Mouse (Mus musculus) lung, postnatal 0 days (tissue): ENCODE measurements around the gene Snx21. TPM values are rescaled to one million over a fixed set of nuclear protein-coding genes. Genes with fewer than 3 reads are reported as not detected.

ENCODE experiments used
- ATAC-seq: fragments of 200-750 bp; cut with Nextera tagmentation; 2 replicates; pipeline ENCODE4 v1.8.0; 2017; ENCODE audit warnings: moderate library complexity
- DNase-seq: peaks from one replicate; pipeline ENCODE4 v3.0.0-alpha.2; 2016; ENCODE audit warnings: low spot score
- H3K27ac ChIP-seq: fragments of 300-500 bp; sonication (generic); 2 replicates; pipeline ENCODE4 v1.5.1; 2014; ENCODE audit warnings: antibody characterized with exemption, mild to moderate bottlenecking, low read length, mixed read lengths
- H3K27me3 ChIP-seq: fragments of 300-500 bp; sonication (generic); replicated peaks from 2 replicates; pipeline ENCODE4 v1.6.1; 2014; ENCODE audit warnings: low read length, mixed read lengths; ENCODE audit not compliant: insufficient read depth
- H3K36me3 ChIP-seq: fragments of 300-500 bp; sonication (generic); 2 replicates; pipeline ENCODE4 v1.6.1; 2014; ENCODE audit warnings: low read length, mixed read lengths; ENCODE audit not compliant: insufficient read depth
- H3K4me1 ChIP-seq: fragments of 300-500 bp; sonication (generic); 2 replicates; pipeline ENCODE4 v1.6.1; 2014; ENCODE audit warnings: antibody characterized with exemption, low read depth, low read length, mixed read lengths; ENCODE audit not compliant: insufficient read depth
- H3K4me2 ChIP-seq: fragments of 300-500 bp; sonication (generic); replicated peaks from 2 replicates; pipeline ENCODE4 v1.6.1; 2014; ENCODE audit warnings: low read depth, mild to moderate bottlenecking, low read length, moderate library complexity, mixed read lengths
- H3K4me3 ChIP-seq: fragments of 300-500 bp; sonication (generic); 2 replicates; pipeline ENCODE4 v1.5.1; 2014; ENCODE audit warnings: low read depth, low read length
- H3K9ac ChIP-seq: fragments of 300-500 bp; sonication (generic); replicated peaks from 2 replicates; pipeline ENCODE4 v1.6.1; 2014; ENCODE audit warnings: low read depth, mild to moderate bottlenecking
- H3K9me3 ChIP-seq: fragments of 300-500 bp; sonication (generic); 2 replicates; pipeline ENCODE4 v1.6.1; 2016; ENCODE audit warnings: low read length, mixed read lengths
- CTCF ChIP-seq: IDR thresholded peaks from 2 replicates; pipeline ENCODE4 v1.5.1; 2016; ENCODE audit warnings: antibody characterized with exemption, mild to moderate bottlenecking
- EP300 ChIP-seq: IDR thresholded peaks from 2 replicates; pipeline ENCODE4 v1.6.1; 2016; ENCODE audit warnings: antibody characterized with exemption, mild to moderate bottlenecking, control low read depth
- WGBS: fragments of 180-500 bp; shearing (Covaris S2); extraction: QIAGEN DNeasy Blood & Tissue Kit; methylation state at CpG from one replicate; pipeline ENCODE4 v1.1.7; 2014; 5-methylcytosine and 5-hydroxymethylcytosine counted together
- polyA plus RNA-seq: library from polyadenylated mRNA; unstranded; fragments of >200 nt; fragmentation: Nextera tagmentation; extraction: Ambion mirVana; gene quantifications from 2 replicates; pipeline ENCODE4 v1.2.1, GENCODE M21; 2015

Gene Snx21
- polyA plus RNA-seq, 1 experiment from 2014 or later: 28.6 TPM

DNA sequence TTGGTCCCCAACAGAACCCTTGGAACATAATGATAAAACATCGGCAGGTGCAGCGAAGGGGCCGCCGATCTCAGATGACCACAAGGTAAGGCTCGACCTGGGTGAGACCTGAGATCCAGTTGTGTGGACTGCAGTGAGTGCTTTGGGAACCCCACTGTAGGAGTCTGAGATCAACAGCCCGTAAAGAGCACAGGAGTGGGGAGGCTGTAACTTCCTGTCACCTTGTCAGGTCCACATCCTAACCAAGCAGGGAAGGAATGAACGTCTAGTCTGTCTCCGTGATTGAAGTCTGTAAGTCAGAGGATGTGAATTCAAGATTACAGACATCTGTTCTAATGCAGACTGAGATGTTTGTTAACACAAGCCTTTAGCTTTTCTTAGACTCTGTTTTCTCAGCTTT, 38.9 kb upstream of the Snx21 start:
- Histone ChIP-seq H3K27ac (peak overlapping the region; percentile 84; the same call in 1 of the 2 replicates), H3K9ac (peak overlapping the region; percentile 97), H3K4me1 (peaks cover 11% of the 10 kb centered on the region), H3K4me3 (peak overlapping the region; percentile 93), H3K27me3 (no peaks in the 10 kb centered on the region), H3K4me2 (peak overlapping the region; percentile 69), H3K36me3 (peaks cover 3% of the 10 kb centered on the region; the same call in 1 of the 2 replicates), H3K9me3 (no peaks in the 10 kb centered on the region)
- no peak for TF ChIP-seq EP300
- TF ChIP-seq CTCF: no peak
- ATAC-seq: no peak
- 39% methylated on average over 8 of the region's 8 CpGs for WGBS
- DNase-seq: no peak

DNA sequence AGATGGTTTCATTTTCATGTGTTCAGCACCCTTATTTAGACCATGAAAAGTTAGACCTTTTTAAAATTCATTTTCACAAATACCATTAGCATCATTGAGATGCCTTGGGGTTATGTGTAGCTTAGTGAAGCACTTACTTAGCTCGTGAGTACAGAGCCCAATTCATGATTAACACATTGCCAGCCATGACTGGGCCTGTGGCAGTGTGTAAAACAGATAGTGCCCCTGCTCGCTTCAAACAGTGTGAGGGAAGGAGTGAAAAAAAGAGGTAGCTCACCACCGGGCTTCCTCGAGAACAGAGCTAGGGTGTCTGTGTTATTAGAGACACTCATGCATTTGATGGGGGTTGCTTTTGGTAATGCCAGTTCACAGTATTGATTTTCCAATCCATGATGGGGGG, 37.4 kb upstream of the Snx21 start:
- Histone ChIP-seq H3K4me1 (peaks cover 11% of the 10 kb centered on the region), H3K4me2 (no peak overlapping the region), H3K4me3 (no peak overlapping the region), H3K27me3 (no peaks in the 10 kb centered on the region), H3K27ac (no peak overlapping the region), H3K36me3 (peaks cover 7% of the 10 kb centered on the region), H3K9ac (no peak overlapping the region), H3K9me3 (no peaks in the 10 kb centered on the region)
- DNase-seq (no peak), ATAC-seq (no peak)
- no peak for TF ChIP-seq EP300
- TF ChIP-seq CTCF: no peak
- WGBS: 82% methylated on average over 4 of the region's 4 CpGs

DNA sequence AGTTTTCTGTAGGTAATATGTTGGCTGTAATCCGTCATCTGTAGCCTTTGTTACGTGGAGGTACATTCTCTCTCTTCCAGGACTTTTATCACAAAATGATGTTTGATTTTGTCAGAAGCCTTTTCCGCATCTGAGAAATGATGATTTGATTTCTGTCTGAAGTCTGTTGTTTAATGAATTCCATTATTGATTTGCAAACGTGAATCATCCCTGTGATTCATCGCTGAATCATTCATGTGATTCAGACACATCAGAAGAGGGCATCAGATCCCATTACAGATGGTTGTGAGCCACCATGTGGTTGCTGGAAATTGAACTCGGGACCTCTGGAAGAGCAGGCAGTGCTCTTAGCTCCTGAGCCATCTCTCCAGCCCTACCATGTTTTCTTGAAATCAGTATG, 36.6 kb upstream of the Snx21 start:
- Histone ChIP-seq H3K4me3 (no peak overlapping the region), H3K27me3 (no peaks in the 10 kb centered on the region), H3K4me2 (no peak overlapping the region), H3K9ac (no peak overlapping the region), H3K9me3 (no peaks in the 10 kb centered on the region), H3K27ac (no peak overlapping the region), H3K36me3 (peaks cover 7% of the 10 kb centered on the region), H3K4me1 (peaks cover 11% of the 10 kb centered on the region)
- 90% methylated on average over 6 of the region's 6 CpGs for WGBS
- TF ChIP-seq CTCF (no peak), EP300 (no peak)
- ATAC-seq: no peak
- DNase-seq: no peak

DNA sequence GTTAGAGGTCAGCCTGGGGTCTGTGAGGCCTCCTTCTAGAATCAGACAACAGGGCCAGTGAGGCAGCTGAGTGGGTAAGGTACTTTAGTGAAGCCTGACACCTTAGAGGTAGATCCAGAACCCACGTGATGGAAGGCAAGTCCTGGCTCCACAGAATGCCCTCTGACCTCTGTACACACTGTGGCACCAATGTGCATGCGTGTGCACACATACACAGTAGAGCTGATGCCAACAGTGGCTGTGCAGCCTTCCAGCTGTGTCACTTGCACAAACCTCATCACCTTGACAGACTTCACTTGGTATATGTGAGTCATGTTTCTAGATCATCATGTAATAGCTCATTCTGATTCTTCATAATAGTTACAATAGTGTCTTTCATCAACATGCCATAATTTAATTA, 33.2 kb upstream of the Snx21 start:
- Histone ChIP-seq H3K9me3 (no peaks in the 10 kb centered on the region), H3K4me2 (no peak overlapping the region), H3K36me3 (peaks cover 26% of the 10 kb centered on the region), H3K27ac (no peak overlapping the region), H3K27me3 (no peaks in the 10 kb centered on the region), H3K4me1 (no peaks in the 10 kb centered on the region), H3K9ac (no peak overlapping the region), H3K4me3 (no peak overlapping the region)
- TF ChIP-seq EP300: no peak
- TF ChIP-seq CTCF: no peak
- 75% methylated on average over 2 of the region's 2 CpGs for WGBS
- ATAC-seq: no peak
- DNase-seq: no peak

DNA sequence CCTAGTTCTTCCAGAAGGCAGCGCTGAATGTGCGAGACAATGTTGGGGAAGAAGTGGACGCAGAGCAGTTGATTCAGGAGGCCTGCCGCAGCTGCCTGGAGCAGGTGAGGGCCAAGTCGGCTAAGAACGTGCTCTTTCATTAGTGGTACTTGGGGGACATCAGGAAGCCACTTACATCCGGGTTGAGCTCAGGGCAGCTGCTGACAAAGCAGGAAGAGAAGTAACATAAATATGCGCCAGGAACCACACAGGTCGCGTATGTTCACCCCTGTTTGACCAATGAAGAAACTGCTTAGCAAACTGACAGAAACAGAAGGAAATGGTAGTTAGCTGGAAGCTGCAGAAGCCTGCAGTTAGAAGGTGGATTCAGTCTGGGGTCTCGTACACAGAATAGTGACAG, 31.5 kb upstream of the Snx21 start:
- Histone ChIP-seq H3K9me3 (no peaks in the 10 kb centered on the region), H3K4me2 (no peak overlapping the region), H3K9ac (no peak overlapping the region), H3K36me3 (peaks cover 37% of the 10 kb centered on the region), H3K4me1 (no peaks in the 10 kb centered on the region), H3K27me3 (no peaks in the 10 kb centered on the region), H3K4me3 (no peak overlapping the region), H3K27ac (no peak overlapping the region)
- no peak for ATAC-seq
- 69% methylated on average over 11 of the region's 11 CpGs for WGBS
- DNase-seq: no peak
- TF ChIP-seq CTCF (no peak), EP300 (no peak)

DNA sequence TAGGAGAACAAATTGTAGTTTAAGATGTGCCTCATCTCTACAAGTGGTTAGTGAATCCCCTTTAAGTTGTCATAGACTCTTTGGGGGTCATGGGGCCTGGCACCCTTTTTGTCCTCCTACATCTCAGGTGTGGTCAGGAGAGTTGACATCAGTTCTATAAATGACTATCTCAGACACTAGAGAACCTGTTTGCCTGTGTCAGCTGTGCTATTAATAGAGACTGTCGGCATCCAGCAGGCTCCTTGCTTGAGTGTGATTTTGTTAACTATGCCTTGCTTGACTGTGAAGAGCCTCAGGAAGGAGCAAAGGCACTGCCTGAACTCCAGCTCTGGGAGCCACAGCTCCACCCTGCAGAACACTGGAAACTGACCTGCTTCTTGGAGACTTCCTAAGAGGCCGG, 30.8 kb upstream of the Snx21 start:
- Histone ChIP-seq H3K4me1 (no peaks in the 10 kb centered on the region), H3K27ac (no peak overlapping the region), H3K27me3 (no peaks in the 10 kb centered on the region), H3K4me2 (no peak overlapping the region), H3K4me3 (no peak overlapping the region), H3K9ac (no peak overlapping the region), H3K9me3 (no peaks in the 10 kb centered on the region), H3K36me3 (peaks cover 38% of the 10 kb centered on the region)
- DNase-seq: no peak
- ATAC-seq: no peak
- TF ChIP-seq EP300 (no peak), CTCF (no peak)
- WGBS: 69% methylated on average over 2 of the region's 2 CpGs

DNA sequence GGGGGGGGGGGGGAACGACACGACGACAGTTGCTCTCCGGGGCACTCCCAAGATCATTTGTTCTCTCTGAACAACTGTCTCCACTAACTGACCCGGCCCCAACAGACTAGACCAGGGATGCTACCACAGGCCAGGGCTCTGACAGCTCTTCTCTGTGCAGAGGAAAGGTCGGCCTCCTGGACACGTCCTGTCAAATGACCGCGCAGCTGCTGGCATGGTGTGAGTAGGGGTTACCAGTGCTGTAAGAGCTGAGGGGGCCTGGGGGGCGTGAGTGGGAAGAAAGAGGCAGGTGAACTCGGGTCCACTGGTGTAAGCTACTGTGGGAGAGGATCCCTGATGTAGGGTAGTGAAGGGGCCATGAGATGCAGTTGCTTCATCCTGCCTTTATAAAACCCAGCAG, 27.8 kb upstream of the Snx21 start:
- Histone ChIP-seq H3K4me3 (no peak overlapping the region), H3K4me1 (no peaks in the 10 kb centered on the region), H3K9me3 (no peaks in the 10 kb centered on the region), H3K36me3 (peaks cover 42% of the 10 kb centered on the region), H3K4me2 (no peak overlapping the region), H3K27ac (no peak overlapping the region), H3K9ac (no peak overlapping the region), H3K27me3 (no peaks in the 10 kb centered on the region)
- TF ChIP-seq CTCF (no peak), EP300 (no peak)
- no peak for DNase-seq
- ATAC-seq: no peak
- WGBS: 93% methylated on average over 10 of the region's 11 CpGs
